Mouse (Mus musculus): ENCODE measurements around the gene Ppp1r10.

GRCm38 (mm10) chr17:35981776-35982175 is 65.5 kb downstream of the Ppp1r10 start:
- no peak for TF ChIP-seq CTCF (IDR thresholded peaks at IDR 0.05; ENCODE audit: extremely low read depth, insufficient read depth, low read length)
- no peak for TF ChIP-seq POLR2A (IDR thresholded peaks at IDR 0.05; ENCODE audit: extremely low read depth, insufficient read depth, low read length)
